Mouse (Mus musculus): Measurements from ENCODE around the gene Duoxa2. TPM values are rescaled to one million over a fixed set of nuclear protein-coding genes. Genes with fewer than 3 reads are reported as not detected.

The Duoxa2 gene
- total and polyA plus RNA-seq, 2 experiments from 2014 or later = 0.19 TPM; not detected in 1

DNA sequence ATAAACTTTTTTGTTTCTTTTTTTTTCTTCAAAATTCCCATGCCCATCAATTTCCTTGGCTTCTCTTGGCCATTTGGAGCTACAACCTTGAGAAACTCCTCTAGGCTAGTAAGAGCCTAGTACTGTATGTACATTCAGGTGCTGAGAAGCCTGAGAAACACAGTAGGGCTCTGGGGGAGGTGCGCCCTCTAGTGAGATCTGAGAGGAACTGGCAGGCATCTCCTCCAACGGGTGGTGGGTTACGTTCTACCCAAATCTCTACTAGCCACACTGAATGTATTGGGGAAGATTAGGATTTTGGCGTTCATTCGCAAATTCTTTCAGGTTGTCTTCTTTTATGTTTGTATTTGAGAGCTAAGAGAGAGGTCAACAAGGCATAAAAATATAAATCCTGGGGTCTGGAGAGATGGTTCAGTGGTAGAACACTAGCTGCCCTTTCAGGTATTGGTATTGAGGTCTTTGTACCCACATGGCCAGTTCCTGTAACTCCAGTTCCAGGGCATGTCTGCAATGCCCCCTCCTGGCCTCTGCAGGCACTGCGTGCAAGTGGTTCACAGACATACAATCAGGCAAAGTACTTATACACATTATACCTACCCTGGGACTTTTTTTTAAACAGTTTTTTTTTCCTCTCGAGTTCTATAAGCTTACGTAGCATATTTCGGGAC, 4.0 kb downstream of the Duoxa2 start:
- TF ChIP-seq CTCF (IDR thresholded peaks at IDR 0.05; ENCODE audit: low read depth) (peak; percentile 74), EP300 (IDR thresholded peaks at IDR 0.05; ENCODE audit: low read depth) (no peak)
- no peak for ATAC-seq (ENCODE audit: insufficient read depth, low read depth)
- H3K4me3 ChIP-seq (ENCODE audit: low read depth, low read length) = no peak overlapping the region
- H3K36me3 ChIP-seq (replicated peaks; ENCODE audit: control insufficient read depth, insufficient read depth, low read length) = no peaks in the 10 kb centered on the region
- H3K4me1 ChIP-seq (ENCODE audit: control insufficient read depth, insufficient read depth) = peaks cover 23% of the 10 kb centered on the region
- 10% methylated on average over 9 of the region's 9 CpGs for WGBS
- H3K27ac ChIP-seq (ENCODE audit: low read depth) = no peak overlapping the region
- no peak overlapping the region for H3K4me2 ChIP-seq (ENCODE audit: low read depth, low read length)
- no peaks in the 10 kb centered on the region for H3K9me3 ChIP-seq (replicated peaks; ENCODE audit: control insufficient read depth, low read length)
- no peak overlapping the region for H3K9ac ChIP-seq (replicated peaks; ENCODE audit: low read depth, low read length)
- peak; percentile 50 for DNase-seq (ENCODE audit: low spot score)
- peaks cover 95% of the 10 kb centered on the region for H3K27me3 ChIP-seq (ENCODE audit: control insufficient read depth, insufficient read depth, low read length)

DNA sequence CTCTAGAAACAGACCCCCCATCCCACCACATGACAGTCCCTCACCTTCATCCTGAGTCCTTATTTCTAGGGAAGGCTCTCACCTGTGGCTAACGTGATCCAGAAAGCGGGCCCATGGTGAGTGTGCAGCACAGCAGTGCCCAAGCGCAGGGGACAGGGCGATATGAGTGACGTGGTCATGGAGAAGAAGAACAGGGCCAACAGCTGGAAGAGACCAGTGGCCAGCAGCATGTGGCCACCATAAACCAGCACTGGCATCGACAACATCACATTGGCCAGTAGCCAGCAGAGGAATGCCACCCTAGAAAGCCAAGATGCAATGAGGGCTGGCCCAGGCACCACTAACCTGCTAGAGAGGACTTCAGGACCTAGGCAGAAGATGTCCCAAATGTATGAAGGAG, 5.8 kb downstream of the Duoxa2 start:
- Histone ChIP-seq H3K4me1 (ENCODE audit: control insufficient read depth, insufficient read depth) (peaks cover 14% of the 10 kb centered on the region), H3K9ac (replicated peaks; ENCODE audit: low read depth, low read length) (no peak overlapping the region), H3K27ac (ENCODE audit: low read depth) (no peak overlapping the region), H3K27me3 (ENCODE audit: control insufficient read depth, insufficient read depth, low read length) (peaks cover 88% of the 10 kb centered on the region), H3K36me3 (replicated peaks; ENCODE audit: control insufficient read depth, insufficient read depth, low read length) (no peaks in the 10 kb centered on the region), H3K9me3 (replicated peaks; ENCODE audit: control insufficient read depth, low read length) (no peaks in the 10 kb centered on the region), H3K4me2 (ENCODE audit: low read depth, low read length) (no peak overlapping the region), H3K4me3 (ENCODE audit: low read depth, low read length) (no peak overlapping the region)
- DNase-seq (ENCODE audit: low spot score) (no peak), ATAC-seq (ENCODE audit: insufficient read depth, low read depth) (no peak)
- no peak for TF ChIP-seq EP300 (IDR thresholded peaks at IDR 0.05; ENCODE audit: low read depth)
- TF ChIP-seq CTCF (IDR thresholded peaks at IDR 0.05; ENCODE audit: low read depth) = no peak
- WGBS = 87% methylated on average over 6 of the region's 6 CpGs

DNA sequence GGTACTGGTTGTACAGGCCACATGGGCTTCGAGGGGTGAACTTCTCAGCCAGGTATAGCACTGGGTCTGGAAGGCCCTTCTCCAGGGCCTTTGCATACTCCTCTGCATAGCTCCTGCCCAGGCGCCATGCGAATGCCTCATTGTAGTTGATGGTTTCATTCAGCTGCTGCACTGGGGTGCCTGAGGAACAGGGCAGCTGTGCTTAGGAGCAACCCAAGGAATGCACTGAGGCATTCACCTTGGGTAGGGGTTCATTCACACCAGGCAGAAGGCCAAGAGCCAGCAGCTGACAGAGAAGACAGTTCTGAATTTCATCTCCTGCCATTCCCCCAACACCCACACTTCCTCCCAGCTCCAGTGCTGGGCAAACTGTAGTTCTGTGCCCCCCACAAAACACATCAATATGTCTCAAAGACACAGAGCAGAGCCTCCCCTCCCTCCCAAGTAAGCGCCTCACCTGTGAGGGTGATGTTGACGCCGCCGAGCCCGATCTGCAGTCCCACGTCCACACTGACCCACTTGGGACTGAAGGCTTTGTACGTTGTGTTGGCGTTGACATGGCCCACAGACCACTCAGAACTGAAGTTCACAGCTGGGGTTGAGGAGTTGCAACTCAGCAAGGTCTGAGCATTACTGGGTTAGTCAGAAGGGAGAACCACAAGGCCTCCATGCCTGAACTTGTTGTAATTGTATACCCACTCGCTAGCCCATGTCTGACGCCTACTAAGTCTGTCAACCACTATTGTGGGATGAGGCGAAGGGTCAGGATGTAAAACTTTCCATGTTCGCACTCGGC, 6.6 kb downstream of the Duoxa2 start:
- TF ChIP-seq CTCF (IDR thresholded peaks at IDR 0.05; ENCODE audit: low read depth) = no peak
- no peak for TF ChIP-seq EP300 (IDR thresholded peaks at IDR 0.05; ENCODE audit: low read depth)
- peaks cover 81% of the 10 kb centered on the region for H3K27me3 ChIP-seq (ENCODE audit: control insufficient read depth, insufficient read depth, low read length)
- no peak overlapping the region for H3K4me3 ChIP-seq (ENCODE audit: low read depth, low read length)
- DNase-seq (ENCODE audit: low spot score) (no peak), ATAC-seq (ENCODE audit: insufficient read depth, low read depth) (no peak)
- H3K9ac ChIP-seq (replicated peaks; ENCODE audit: low read depth, low read length) = no peak overlapping the region
- peaks cover 14% of the 10 kb centered on the region for H3K4me1 ChIP-seq (ENCODE audit: control insufficient read depth, insufficient read depth)
- no peaks in the 10 kb centered on the region for H3K9me3 ChIP-seq (replicated peaks; ENCODE audit: control insufficient read depth, low read length)
- no peaks in the 10 kb centered on the region for H3K36me3 ChIP-seq (replicated peaks; ENCODE audit: control insufficient read depth, insufficient read depth, low read length)
- no peak overlapping the region for H3K27ac ChIP-seq (ENCODE audit: low read depth)
- whole genome bisulfite sequencing = 80% methylated on average over 16 of the region's 16 CpGs
- H3K4me2 ChIP-seq (ENCODE audit: low read depth, low read length) = no peak overlapping the region

DNA sequence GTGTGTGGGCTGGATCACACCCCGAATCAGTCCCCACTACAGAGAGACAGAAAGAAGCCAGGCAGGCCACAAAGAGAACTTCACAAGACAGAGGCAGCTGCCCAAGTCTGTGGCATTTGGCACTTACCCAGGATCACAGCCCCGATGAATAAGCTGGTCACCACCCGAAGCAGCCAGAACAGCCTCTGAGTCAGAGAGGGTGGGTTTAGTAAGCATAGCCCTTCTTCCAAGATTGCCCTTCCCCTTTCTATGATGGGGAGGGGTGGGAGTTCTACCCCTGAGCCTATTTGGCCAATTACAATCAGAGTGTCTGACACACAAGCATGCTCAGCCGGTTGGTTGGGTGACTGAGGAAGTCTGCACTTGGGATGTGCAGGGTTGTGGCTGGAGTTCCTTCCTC, 7.5 kb downstream of the Duoxa2 start:
- Histone ChIP-seq H3K9ac (replicated peaks; ENCODE audit: low read depth, low read length) (no peak overlapping the region), H3K4me1 (ENCODE audit: control insufficient read depth, insufficient read depth) (peaks cover 9% of the 10 kb centered on the region), H3K27me3 (ENCODE audit: control insufficient read depth, insufficient read depth, low read length) (peaks cover 80% of the 10 kb centered on the region), H3K27ac (ENCODE audit: low read depth) (no peak overlapping the region), H3K9me3 (replicated peaks; ENCODE audit: control insufficient read depth, low read length) (no peaks in the 10 kb centered on the region), H3K36me3 (replicated peaks; ENCODE audit: control insufficient read depth, insufficient read depth, low read length) (no peaks in the 10 kb centered on the region), H3K4me3 (ENCODE audit: low read depth, low read length) (no peak overlapping the region), H3K4me2 (ENCODE audit: low read depth, low read length) (no peak overlapping the region)
- 22% methylated on average over 4 of the region's 4 CpGs for WGBS
- no peak for TF ChIP-seq CTCF (IDR thresholded peaks at IDR 0.05; ENCODE audit: low read depth)
- no peak for TF ChIP-seq EP300 (IDR thresholded peaks at IDR 0.05; ENCODE audit: low read depth)
- ATAC-seq (ENCODE audit: insufficient read depth, low read depth) (no peak), DNase-seq (ENCODE audit: low spot score) (no peak)

DNA sequence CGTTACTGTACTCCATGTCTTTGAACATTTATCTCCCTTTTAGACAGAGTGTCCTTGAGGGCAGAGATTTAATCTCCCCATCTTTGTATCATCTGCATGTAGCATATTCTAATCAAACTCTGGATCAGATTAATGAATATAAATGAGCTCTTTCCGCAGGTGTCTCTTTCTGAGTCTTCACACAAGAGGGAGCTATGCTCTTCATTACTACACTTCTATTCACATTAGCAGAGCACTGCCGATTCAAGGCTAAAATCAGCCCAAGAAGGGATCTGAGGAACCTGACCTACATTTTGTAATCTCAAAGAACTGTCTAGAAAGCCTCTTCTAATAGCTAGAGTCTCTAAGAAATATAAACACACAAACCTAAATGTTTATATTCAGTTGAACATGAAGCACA, 10.9 kb downstream of the Duoxa2 start:
- no peak overlapping the region for H3K4me2 ChIP-seq (ENCODE audit: low read depth, low read length)
- no peaks in the 10 kb centered on the region for H3K9me3 ChIP-seq (replicated peaks; ENCODE audit: control insufficient read depth, low read length)
- 36% methylated on average over 3 of the region's 3 CpGs for WGBS
- no peak overlapping the region for H3K4me3 ChIP-seq (ENCODE audit: low read depth, low read length)
- H3K27ac ChIP-seq (ENCODE audit: low read depth) = no peak overlapping the region
- ATAC-seq (ENCODE audit: insufficient read depth, low read depth) (no peak), DNase-seq (ENCODE audit: low spot score) (no peak)
- no peak for TF ChIP-seq EP300 (IDR thresholded peaks at IDR 0.05; ENCODE audit: low read depth)
- no peak for TF ChIP-seq CTCF (IDR thresholded peaks at IDR 0.05; ENCODE audit: low read depth)
- no peak overlapping the region for H3K9ac ChIP-seq (replicated peaks; ENCODE audit: low read depth, low read length)
- no peaks in the 10 kb centered on the region for H3K36me3 ChIP-seq (replicated peaks; ENCODE audit: control insufficient read depth, insufficient read depth, low read length)
- H3K4me1 ChIP-seq (ENCODE audit: control insufficient read depth, insufficient read depth) = peaks cover 7% of the 10 kb centered on the region
- H3K27me3 ChIP-seq (ENCODE audit: control insufficient read depth, insufficient read depth, low read length) = peaks cover 81% of the 10 kb centered on the region

Measured in heart, postnatal 0 days (tissue).